Mouse (Mus musculus): ENCODE measurements around the gene Samd1. TPM values are rescaled to one million over a fixed set of nuclear protein-coding genes. Genes with fewer than 3 reads are reported as not detected.

The Samd1 gene
- 9.2 TPM for polyA plus RNA-seq (2017; shearing (Covaris generic))

DNA sequence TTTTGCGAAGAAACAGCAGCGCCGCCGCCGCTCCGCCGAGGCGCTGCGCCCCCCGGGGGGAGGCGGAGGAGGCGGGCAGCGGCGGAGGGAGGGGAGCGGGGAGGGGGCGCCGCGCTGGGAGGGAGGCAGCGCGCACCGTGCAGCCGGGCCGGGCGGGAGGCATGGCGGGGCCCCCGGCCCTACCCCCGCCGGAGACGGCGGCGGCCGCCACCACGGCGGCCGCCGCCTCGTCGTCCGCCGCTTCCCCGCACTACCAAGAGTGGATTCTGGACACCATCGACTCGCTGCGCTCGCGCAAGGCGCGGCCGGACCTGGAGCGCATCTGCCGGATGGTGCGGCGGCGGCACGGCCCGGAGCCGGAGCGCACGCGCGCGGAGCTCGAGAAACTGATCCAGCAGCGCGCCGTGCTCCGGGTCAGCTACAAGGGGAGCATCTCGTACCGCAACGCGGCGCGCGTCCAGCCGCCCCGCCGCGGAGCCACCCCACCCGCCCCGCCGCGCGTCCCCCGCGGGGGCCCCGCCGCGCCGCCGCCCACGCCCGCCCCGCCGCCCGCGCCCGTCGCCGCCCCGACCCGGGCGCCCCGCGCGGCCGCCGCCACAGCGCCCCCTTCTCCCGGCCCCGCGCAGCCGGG is at the start of gene Samd1:
Samd1 (plus strand) TSS at position 162 of the 631 bp plus-strand sequence.

DNA sequence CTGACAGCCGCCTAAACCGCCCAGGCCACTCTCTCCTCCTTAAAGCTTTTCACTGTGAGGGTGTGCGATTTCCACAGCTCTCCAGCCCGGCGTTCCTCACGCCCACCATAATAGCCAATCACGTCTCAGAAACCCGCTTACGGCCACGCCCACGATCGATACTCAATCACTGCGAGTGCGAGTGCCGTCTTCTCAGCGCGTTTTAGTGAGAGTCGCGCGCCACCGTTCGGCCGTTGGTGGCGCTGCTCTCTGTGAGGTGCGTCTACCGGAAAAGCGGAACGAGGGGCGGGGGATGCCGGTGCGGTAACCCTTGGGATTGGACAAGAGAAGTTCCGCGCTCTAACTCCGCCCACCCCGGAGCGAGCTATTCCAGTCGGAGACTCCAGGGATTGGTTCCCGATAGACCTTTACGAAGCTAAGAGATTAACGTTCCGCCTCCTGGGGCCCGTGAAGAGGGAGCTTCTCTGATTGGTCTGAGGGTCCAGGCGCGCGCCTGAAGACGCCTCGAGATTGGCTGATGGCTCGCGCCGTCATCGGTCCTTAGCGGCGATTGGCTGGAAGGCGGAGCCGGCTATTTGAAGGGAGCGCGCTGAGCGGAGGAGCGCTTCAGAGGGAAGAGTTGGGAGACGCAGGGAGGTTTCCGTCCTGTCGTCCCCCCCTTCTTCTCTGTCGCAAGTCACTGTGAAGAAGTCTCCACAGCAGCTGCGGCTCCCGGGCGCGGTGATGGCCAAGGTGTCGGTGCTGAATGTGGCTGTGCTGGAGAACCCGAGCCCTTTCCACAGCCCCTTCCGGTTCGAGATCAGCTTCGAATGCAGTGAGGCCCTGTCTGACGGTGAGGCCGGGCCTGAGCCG is 42.1 kb upstream of the Samd1 start, which contains the start of the genes Gm10644 and Asf1b:
Gm10644 (minus strand) TSS at position 100 of the 852 bp plus-strand sequence.
Asf1b (plus strand) TSS at position 402 of the 852 bp plus-strand sequence.

DNA sequence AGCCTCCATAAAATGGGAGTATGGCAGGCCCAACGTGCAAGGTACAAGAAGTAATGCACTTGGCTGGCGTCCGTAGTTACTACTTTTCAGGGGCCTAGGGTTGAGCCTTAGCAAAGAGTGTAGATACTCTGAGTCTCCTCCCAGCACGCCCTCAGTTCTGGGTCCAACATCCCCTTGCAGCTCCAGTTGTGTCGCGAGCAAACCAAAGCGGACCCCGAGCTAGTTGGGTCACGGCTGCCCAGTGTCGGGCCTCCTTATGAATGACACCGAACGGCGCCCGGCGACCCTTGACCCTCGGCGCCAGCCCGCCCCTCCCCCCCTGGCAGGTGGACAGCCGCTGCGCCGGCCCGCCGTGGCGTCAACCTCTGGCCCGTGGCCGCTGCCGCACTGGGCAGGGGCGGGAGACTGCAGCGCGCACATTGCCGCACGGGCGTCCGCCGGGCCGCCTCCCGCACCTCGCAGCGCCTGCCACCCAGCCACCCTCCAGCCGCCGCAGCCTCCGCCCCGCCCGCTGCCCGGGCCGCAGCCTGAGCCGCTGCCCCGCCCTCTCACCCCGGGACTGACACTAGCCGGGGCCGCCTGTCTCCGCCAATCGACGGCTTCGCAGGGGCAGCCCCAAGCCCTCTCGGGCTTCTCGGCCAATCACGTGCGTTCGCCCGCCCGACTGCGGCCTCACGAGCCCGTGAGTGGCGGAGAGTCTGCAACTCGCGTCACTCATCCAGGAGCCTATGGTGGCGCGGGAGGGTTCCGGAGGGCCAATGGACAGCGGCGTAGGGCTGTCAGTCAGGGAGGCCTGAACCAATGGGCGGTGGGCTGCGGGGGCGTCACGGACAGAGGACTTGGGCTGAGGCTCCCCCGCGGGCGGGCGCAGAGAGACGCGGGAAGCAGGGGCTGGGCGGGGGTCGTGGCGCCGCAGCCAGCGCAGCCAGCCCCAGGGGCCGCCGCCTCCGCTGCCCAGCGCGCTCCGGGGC is 25.0 kb upstream of the Samd1 start, which contains the start of gene Prkaca:
Prkaca (plus strand) TSS at position 844 of the 971 bp plus-strand sequence.

GRCm38 (mm10) chr8:84001281-84002000 is 4.0 kb downstream of the Samd1 start, which contains the start of gene 1700067K01Rik:
TSS of gene 1700067K01Rik (plus strand) at chr8:84001502.

DNA sequence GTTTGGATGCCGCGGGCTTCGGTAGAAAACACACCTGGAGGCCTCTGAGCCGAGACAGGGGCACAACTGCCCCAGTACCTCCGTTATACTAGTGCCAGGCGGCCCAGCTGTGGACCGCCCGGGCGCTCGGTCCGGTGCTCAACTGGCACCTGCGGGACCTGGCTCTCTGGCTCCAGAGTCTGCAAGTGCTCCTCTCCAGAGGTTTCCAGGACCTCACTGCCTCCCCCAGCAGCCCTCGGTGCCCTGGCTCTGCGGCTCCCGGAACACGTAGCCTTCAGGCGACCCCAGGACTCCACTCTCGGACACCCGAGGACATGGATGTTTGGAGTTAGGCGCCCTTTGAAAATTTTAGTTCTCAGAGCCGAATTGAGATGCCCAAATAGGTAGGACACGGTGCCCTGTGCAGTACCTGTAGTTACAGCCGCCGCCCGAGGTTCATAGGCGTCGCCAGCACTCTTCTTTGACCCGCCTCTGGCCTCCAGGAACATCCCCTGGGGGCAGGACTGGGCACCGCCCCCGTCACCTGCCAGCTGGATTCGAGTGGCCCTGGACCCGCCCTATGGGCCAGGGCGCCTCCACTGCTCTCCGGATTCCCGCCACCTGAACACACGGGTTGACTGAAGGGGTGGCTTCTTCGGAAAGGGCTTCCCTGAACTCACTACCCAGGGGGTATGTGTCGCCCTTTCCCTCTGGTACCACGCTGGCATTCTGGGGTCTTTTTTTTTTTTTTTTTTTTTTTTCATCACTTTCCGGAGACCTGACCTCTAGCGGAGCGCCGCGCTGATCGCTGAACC is 14.4 kb downstream of the Samd1 start, which contains the start of gene 2210011C24Rik:
2210011C24Rik (minus strand) TSS at position 467 of the 794 bp plus-strand sequence.

DNA sequence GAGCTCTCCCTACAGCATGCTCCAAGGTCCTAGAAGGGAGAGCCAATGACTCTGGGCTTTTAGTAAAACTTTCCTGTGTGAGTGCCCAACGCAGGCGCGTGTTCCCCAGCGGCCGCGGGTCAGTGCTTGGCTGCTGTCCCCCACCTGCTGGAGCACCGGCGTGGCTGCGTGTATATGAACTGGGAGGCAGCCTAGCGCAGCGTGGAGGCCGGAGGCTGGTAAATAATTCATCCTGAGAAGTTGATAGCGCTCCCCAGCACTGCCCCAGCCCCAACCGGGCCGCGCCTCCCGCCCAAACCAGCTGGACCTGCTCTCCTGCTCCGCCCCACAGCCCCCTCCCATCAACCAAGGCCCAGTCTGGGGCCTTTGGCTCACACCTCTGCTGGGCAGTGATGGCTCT is 23.6 kb downstream of the Samd1 start, which contains the start of gene Palm3:
Palm3 (plus strand) TSS at position 376 of the 400 bp plus-strand sequence.

GRCm38 (mm10) chr8:84042066-84042947 is 44.8 kb downstream of the Samd1 start, which contains the start of gene Il27ra:
TSS of gene Il27ra (minus strand) at chr8:84042589.

DNA sequence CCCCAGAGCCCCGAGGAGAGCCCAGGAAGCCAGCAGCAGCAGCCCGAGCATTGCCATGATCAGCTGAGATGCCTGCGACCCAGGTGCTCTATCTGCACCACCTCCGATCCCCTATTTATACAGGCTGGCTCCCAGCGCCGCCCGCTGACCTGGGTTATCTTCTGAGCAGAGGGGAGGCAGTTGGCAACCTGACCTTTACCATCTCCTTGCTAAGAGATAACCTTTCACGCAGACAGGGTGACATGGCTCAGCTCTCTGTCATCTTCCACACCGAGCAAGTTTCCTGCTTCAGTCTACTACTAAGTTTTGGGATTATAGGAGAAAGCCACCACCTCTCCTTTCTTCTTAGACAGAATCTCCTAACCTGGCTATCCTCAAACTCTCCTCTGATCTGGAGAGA is 47.4 kb downstream of the Samd1 start, which contains the start of gene Rln3:
Rln3 (minus strand) TSS at position 101 of the 400 bp plus-strand sequence.

Other genes starting within 250 kb of the Samd1 start
- gene Adgrl1, start 97.6 kb upstream of the Samd1 start, polyA plus RNA-seq (2017; shearing (Covaris generic)), result 10.1 TPM
- gene Gm10644, start 42.5 kb upstream of the Samd1 start, polyA plus RNA-seq (2017; shearing (Covaris generic)), result 1.3 TPM
- 7.9 TPM for gene Asf1b, start 42.2 kb upstream of the Samd1 start, polyA plus RNA-seq (2017; shearing (Covaris generic))
- gene Prkaca, start 24.7 kb upstream of the Samd1 start, polyA plus RNA-seq (2017; shearing (Covaris generic)), result 45.4 TPM
- 0.68 TPM for gene 1700067K01Rik, start 3.8 kb downstream of the Samd1 start, polyA plus RNA-seq (2017; shearing (Covaris generic))
- gene 2210011C24Rik, start 14.5 kb downstream of the Samd1 start, polyA plus RNA-seq (2017; shearing (Covaris generic)), result not detected
- 9.5 TPM for gene Palm3, start 23.8 kb downstream of the Samd1 start, polyA plus RNA-seq (2017; shearing (Covaris generic))
- gene Il27ra, start 44.9 kb downstream of the Samd1 start, polyA plus RNA-seq (2017; shearing (Covaris generic)), result 200 TPM
- gene Rln3, start 47.3 kb downstream of the Samd1 start, polyA plus RNA-seq (2017; shearing (Covaris generic)), result 0.76 TPM
- 1.2 TPM for gene Gm10643, start 67.5 kb downstream of the Samd1 start, polyA plus RNA-seq (2017; shearing (Covaris generic))
- 29.8 TPM for gene Rfx1, start 69.2 kb downstream of the Samd1 start, polyA plus RNA-seq (2017; shearing (Covaris generic))
- 28.4 TPM for gene Dcaf15, start 107.1 kb downstream of the Samd1 start, polyA plus RNA-seq (2017; shearing (Covaris generic))
- 2.1 TPM for gene Podnl1, start 128.3 kb downstream of the Samd1 start, polyA plus RNA-seq (2017; shearing (Covaris generic))
- 26.8 TPM for gene Cc2d1a, start 150.3 kb downstream of the Samd1 start, polyA plus RNA-seq (2017; shearing (Covaris generic))
- 3.4 TPM for gene 4930432K21Rik, start 150.4 kb downstream of the Samd1 start, polyA plus RNA-seq (2017; shearing (Covaris generic))
- gene Nanos3, start 187.5 kb downstream of the Samd1 start, polyA plus RNA-seq (2017; shearing (Covaris generic)), result not detected
- 41.4 TPM for gene Zswim4, start 239.4 kb downstream of the Samd1 start, polyA plus RNA-seq (2017; shearing (Covaris generic))